Mouse (Mus musculus) intestine, embryonic 16.5 days (tissue): ENCODE results near the gene Skp2. TPM values are rescaled to one million over a fixed set of nuclear protein-coding genes. Genes with fewer than 3 reads are reported as not detected.

Experiments
- polyA plus RNA-seq: library from polyadenylated mRNA; unstranded; fragments of >200 nt; fragmentation: Nextera tagmentation; extraction: Ambion mirVana; gene quantifications from 2 replicates; pipeline ENCODE4 v1.2.1, GENCODE M21; 2015

Gene Skp2
- polyA plus RNA-seq, 1 experiment from 2014 or later, result 47.8 TPM

Other genes with a start within 250 kb of the Skp2 start
- 0.12 and 0.31 TPM in 2 replicates for gene Ranbp3l, start 187.5 kb downstream of the Skp2 start, polyA plus RNA-seq
- gene Nadk2, start 84.2 kb downstream of the Skp2 start, polyA plus RNA-seq, result 19.7 and 44.7 TPM in 2 replicates
- 3.1 and 3.6 TPM in 2 replicates for gene Lmbrd2, start 14.9 kb downstream of the Skp2 start, polyA plus RNA-seq
- gene Ugt3a1, start 121.5 kb upstream of the Skp2 start, polyA plus RNA-seq, result not detected in 2 replicates
- gene Ugt3a2, start 180.1 kb upstream of the Skp2 start, polyA plus RNA-seq, result 0.09 TPM in 1 of 2 replicates, not detected in the other